Mouse (Mus musculus) testis, postnatal 14 days (tissue): ENCODE data around the gene Stab1.
A peak's percentile ranks its signal among the peaks of the same experiment; 100 is the strongest.

Source experiments
- DNase-seq: peaks from one replicate; pipeline ENCODE4 v3.0.0; 2021; ENCODE audit warnings: low spot score

Stab1 gene

DNA sequence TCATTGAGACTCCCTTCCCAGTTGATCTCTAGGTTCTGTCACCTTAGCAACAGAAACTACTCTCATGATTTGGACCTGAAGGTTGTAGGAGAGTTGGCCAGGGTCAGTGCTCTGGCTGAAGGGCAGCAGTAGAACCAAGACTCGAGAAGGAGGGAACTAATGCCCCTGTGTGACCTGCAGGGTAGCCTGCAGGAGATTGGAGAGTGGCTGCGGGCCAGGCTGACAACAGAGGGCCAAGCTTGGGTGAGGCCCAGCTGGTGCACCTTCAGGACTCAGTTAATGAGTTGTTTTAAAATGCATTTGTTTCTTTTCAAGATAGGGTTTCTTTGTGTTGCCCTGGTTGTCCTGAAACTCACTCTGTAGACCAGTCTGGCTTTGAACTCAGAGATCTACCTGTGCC, 3.4 kb downstream of the Stab1 start:
- no peak for DNase-seq

DNA sequence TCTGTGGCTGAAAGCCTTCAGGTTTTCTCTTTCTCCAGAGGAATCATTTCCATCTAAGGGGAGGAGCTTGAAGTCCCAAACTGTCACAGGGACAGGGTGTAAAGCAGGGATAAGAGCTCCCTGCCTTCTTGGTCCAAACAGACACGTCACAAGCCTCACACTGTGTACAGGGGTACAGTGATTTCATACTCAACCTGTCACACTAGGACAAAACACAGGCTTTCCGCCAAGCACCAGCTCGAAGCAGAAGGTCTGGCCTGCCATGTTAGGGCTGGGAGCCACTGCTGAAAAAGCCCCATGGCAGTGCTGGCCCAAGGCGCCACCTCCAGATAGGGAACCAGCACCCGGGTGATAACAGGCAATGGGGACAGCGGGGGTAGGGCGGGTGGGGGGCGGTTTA, 4.4 kb downstream of the Stab1 start:
- DNase-seq, result no peak

DNA sequence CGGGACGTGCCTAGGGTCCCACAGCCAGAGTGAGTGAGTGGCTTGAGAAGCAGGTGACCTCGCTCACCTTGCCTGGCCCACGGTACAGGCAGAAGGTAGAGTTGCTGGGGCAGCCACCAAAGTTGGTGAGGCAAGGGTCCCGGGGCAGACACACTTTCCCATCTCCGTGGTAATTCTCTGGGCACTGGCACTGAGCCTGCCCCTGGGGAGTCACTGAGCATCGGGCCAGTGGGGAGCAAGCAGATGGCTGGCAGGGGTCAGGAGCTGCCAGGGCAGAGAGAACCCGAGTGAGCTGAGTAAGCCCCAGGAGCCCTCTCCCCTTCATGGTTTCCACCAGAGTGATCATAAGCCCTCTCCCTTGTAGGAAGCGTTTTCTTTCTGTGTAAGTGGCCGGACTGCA, 6.8 kb downstream of the Stab1 start:
- DNase-seq, result no peak

DNA sequence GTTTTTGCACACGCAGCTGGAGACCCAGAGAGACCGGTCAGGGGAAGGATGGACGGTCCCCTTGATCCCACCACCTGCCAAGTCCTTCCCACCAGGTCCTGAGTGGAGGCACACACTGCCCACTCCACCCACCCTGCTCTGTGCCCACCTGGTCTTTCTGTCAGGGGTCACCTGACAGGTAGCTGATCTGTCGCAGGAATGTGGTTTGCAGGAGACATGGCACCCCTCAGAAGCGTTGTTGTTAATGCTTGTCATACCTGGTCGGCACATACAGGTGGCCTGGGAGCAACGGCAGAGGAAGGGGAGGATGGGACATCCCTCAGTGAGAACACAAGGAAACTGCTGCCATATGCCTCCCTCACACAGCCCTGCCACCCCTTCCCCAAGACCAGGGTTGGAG, 7.2 kb downstream of the Stab1 start:
- no peak for DNase-seq

DNA sequence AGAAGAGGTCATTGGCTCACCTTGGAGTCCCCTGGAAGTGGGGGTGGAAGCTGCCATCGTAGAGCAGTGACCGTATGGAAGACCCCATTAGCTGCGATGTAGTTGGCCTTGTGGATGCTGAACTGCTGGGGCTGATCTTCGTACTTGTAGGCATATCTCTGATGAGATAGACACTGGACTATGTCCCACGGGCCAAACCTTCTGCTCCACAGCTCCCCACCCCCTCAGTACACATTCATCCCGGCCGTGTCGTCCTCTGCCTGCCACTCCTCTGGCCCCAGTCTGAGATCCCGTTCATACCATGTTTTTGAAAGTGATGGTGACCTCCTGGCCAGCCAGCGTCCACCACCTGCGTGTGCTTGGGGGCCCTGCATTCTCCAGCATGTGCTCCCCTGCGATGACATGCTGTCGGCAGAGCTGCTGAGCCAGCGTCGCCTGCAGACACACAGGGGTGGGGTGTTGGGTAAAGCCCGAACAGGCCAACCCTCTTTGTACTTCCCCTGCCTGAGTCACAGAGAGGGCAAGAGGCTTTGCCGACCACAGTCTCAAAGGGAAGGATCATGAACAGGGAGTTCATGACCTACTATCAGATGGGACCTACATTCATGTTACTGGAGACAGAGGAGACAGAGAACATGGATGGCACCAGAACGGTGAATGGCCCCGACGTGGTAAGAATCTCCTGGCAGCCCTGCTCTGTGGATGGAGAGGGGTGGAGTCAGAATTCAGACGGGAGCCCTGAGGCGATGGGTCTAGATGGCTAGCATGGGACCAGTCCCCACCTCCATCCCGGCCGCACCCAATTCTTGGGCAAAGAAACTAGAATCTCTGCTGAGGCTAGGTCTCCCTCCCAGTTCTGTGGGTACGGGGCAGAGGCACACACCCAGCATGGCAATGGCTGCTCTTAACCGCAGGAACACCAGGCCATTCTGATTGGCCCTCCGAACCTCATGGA, 8.0 kb downstream of the Stab1 start:
- DNase-seq, result no peak

DNA sequence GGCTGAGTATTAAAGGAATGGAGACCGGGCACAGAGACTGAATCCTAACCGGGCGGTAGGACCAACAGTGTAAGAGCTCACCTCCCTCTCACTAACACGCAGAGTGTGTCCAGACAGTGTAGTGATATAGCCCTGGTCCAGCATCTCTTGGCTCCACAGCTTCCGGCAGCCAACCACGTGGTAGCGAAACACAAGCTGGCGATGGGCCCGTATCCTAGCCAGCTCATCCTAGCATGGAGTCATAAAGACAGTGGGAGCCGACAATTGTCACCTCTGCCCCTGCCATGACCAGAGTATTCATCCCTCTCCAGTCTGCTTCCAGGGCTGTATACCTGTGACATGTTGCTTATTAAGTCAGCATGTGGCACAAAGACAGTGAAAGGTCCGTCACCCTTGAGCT, 22.7 kb downstream of the Stab1 start:
- no peak for DNase-seq

DNA sequence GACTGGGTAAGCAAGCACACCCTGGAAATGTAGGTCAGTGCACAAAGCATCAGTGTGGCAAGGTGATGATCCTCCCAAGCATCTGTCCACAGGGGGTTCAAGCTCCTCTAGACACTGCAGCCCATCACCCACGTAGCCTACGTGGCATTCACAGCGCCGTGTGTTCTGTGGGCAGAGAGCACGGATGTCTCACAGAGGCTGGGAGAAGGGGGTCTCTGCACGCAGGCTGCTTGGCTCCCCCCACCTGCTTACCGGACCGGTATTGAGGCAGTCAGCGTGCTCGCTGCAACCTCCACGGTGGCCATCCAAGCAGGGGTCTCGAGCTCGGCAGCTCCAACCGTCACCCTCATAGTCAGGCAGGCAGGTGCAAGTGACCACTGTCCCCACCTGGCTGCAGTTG, 27.4 kb downstream of the Stab1 start:
- no peak for DNase-seq

DNA sequence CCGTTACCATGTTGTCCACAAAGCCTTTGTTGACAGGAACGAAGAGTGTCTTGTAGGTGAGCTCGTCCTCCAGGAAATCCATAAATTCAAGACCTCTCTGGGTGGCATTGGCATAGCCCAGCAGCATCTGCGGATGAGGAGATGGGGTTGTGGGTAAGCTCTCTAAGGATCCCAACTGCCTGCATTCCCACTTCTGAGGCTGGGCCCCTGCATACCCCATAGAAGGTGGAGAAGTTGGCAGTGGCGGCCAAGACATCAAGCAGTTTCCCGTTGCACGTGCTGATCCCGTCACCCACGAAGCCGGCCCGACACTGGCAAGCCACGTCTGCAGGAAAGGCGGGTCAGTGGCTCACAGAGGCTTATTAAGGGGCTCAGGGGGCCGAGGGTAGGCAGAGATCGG, 28.3 kb downstream of the Stab1 start:
- DNase-seq, result no peak

DNA sequence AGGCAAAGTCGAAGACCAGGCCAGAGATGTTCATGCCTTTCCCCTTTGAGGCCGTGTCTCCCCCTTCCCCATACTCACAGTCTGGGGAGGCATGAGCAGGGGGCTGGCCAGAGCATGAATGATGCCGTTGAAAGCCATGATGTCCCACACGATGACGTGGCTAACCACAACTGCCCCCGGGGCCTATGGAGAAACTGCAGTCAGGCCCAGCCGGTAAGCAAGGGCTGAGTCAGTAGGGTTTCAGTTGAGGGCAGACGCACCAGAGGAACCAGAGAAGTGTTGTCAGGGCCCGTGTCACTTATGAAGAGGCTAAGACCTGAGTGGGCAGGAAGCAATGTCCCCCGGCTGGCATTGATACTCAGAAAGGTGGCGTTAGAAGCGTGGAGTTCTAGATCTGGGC, 28.8 kb downstream of the Stab1 start:
- DNase-seq, result no peak

DNA sequence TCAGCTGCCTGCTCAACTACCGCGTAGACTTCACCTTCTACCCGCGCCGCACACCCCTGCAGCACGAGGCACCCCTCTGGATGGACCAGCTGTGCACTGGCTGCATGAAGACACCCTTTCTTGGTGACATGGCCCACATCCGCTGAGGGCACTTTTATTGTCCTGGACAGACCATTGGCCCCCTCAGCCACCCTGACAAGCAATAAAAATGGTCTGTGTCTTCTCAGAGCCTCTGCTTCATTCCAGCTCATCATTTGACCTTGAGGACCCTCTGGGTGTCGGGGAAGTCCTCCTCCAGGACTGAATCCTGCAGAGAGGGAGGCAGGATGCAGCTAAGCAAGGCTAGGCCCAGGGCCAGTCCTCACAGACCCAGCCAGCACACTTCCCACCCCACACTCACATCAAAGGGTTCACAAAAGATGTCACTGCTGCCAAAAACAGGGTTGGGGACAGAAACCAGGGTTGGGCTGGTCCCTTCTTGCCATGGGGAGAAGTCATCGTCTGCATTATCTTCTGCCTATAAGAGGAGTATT, 29.5 kb downstream of the Stab1 start:
- DNase-seq, result no peak

DNA sequence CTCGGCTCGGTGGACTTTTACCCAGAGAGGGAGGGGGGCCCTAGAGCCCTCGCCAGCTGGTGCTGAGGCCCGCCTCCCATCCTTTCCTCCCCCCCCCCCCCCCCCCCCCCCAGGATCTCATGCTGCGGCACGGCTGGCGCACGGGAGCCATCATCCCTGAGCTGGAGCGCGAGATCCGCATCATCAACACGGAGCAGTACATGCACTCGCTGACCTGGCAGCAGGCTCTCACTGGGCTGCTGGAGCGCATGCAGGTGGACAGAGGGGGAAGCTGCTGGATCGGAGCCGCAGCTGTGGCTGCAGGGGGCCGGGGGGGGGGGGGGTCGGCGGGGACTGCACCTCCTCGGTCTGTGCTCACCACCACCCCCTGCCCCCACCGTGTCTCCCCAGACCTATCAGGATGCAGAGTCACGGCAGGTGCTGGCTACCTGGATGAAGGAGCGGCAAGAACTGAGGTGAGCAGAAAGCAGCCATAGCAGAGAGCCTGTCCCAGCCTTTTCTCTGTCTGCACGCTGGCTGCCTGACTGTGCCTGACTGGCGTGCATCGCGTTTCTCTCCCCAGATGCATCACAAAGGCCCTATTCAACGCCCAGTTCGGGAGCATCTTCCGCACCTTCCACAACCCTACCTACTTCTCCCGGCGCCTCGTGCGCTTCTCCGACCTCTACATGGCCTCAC, 30.1 kb downstream of the Stab1 start:
- no peak for DNase-seq

DNA sequence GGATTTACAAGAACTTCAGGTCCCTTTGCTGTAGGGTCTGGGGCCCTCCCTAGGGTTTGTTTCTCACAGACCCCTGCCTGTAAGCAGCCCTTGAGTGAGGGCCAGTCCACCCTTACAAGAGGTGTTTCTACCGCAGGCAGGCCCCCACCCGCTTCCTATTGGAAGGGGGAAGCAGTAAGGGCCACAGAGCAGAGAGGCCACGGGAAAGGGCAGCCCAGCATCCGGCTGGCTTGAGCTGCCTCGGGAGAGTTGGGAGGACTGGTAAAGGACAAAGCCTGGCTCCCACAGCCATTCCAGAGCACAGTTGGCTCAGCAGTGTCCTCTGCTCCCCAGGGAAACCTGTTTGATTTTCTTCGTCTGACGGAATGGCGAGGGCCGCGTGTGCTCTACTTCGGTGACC, 30.6 kb downstream of the Stab1 start:
- no peak for DNase-seq

DNA sequence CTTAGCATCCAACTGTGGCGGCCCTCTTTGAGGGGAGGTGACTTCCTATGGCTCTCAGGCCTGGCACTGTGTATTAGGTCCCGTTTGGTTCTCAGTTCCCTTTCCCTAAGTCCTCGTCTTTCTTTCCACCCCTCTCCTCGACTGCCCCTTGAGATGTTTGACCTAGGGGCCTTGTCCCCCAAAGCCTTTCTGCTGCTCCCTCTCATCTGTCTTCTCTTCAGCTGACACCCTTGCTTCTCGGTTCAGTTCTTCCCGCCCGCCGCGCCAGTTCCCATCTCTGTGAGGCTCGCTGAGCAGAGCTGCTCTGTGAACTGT, 31.2 kb downstream of the Stab1 start:
- DNase-seq, result no peak

DNA sequence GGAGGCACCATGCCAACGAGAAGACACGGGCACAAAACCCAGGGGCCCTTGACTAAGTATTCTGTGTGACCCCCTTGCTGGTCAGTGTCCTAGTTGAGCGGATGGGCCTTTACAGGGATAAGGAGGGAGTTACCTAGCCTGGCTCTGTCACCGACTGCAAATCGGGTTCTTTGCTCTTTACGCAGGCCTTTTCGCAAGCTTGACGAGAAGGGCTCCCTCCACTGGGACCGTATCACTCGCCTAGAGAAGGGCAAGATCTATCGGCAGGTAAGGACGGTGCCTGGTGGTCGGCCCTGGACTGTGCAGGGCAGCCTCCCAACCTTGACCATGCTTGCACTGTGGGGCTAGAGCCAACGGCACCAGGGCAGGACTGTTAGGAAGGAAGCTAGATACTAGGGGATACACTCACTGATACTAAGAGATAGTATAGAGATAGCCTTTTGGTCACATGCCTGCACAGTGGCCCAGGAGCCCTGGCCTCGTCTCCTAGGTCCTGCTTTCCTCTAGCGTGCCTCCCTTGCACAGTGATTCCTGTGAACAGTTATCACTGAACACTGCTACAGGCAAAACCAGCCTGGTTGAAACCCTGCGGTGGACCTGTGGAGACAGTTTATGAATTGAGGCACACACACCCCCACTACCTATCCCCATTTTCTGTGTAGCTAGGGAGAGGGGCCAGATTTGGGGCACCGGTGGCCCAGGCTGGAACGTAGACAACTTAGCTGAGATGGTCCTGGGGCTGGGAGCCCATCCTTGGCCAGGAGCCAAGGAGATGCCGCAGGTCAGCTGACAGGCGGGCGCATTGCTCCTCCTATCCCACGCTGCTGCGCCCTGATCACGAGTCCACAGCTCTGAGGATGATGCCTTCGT, 31.8 kb downstream of the Stab1 start:
- DNase-seq, result no peak

DNA sequence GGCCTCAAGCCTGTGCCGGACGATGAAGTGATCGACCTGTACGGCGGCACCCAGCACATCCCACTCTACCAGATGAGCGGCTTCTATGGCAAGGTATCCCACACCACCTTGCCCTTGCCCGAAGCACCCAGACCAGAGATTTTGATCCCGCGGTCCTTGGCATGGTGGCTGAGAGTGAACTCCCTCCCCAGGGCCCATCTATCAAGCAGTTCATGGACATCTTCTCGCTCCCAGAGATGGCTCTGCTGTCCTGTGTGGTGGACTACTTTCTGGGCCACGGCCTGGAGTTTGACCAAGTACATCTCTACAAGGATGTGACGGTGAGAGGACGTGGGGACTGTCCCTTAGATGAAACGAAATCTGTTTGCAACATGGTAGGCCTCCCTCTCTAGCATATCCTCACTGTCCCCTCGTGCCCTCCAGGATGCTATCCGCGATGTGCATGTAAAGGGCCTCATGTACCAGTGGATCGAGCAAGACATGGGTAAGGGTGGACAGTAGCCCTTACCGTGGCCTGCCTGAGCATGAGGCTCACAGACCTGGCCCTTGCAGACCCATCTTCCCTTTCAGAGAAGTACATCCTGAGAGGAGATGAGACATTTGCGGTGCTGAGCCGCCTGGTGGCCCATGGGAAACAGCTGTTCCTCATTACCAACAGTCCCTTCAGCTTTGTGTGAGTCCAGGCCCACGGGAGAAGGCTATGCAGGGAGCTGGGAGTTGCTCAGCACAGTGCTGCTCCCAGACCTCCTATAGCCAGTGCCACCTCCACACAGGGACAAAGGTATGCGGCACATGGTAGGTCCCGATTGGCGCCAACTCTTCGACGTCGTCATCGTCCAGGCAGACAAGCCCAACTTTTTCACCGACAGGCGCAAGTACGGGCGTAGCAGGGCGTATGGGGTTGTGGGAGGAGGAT, 32.7 kb downstream of the Stab1 start:
- no peak for DNase-seq

DNA sequence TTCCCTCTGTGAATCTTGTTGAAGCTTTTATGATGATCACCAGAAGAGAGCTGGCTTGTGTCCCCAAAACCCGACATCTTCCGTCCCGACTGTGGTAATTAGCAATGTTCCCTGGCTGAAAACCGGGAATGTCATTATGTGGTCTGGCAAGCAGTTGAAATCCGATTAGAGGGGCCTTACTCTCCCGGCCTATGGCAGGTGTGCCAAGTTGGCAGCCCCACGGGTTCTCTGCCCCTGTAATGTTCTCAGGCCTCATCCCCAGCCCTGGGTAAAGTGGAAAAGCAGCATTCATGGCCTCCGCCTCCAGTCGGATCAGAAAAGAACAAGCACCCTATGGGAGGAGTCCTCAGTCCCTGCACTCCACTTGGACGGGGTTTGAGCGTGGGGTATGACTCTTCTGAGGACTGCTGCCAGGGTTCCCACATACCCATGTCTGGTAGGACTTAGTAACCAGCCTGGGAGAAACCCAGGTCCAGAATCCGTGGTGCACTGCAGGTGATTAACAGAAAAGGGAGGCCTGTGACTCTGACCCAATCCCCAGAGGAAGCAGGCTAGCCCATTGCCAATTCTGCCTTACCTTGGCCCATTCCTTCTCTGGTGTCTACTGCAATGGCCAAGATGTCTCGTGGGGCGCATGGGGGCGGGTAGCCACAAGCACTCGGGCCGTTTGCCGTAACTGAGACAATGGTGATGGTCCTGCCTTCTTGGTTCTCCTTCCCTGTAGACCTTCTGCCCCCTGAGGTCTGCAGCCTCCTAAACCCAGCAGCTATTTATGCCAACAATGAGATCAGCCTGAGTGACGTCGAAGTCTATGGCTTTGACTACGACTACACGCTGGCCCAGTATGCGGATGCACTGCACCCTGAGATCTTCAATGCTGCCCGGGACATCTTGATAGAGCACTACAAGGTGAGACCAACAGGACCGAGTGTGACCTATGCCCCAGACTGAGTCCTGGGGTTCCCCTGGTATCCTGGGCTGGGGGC, 34.1 kb downstream of the Stab1 start:
- DNase-seq, result no peak

DNA sequence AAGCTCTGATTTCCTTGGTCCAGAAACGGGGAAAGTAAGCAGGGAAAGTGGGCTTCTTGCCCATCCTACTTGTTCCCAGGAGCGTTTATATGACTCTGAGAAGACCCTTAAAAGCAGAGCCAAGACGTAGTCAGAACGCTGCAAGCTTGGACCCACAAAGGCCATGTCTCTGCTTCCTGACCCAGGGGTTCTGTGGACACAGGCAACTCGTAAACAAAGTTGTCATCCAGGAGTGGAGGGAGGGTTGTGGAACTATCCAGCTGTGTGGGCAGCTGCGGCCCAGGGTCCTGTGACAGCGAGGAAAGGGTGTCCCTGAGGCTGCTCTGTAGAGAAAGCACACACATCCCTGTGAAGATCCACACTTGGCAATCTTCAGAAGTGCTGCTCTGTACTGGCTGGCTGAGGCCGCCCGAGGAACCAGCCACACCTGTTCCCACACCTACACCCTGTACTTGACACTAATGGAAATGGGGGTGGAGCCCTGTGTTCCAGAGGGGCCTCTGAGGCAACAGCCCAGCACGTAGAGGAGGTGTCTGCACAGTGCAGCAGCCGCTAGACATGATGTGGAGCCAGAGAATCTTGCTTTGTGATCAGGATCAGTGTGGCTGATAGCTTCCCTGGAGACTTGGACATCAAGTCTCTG, 35.3 kb downstream of the Stab1 start:
- peak; percentile 6 for DNase-seq

DNA sequence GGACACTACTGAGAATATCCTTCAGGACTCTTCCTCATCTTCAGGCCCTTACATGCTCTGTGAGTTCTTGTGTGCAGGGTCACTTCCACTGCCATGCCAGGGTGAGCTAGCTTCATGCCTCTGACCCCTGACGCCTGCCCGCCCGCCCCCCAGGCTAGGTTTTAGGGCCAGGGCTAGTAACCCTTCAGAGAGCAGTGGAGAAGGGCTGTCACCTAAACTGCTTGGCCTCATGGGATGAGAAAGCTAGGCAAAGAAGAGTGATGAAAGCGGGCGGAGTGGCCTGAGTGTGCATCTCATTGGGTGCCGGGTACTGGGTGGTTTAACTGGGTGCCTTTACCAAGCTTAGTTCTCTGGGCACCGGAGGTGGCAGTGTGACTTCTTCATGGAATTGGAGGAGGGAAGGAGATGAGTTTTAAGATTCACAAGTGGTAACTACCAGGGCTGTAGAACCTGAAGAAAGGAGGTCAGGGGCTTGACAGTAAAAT, 35.9 kb downstream of the Stab1 start:
- peak; percentile 11 for DNase-seq

DNA sequence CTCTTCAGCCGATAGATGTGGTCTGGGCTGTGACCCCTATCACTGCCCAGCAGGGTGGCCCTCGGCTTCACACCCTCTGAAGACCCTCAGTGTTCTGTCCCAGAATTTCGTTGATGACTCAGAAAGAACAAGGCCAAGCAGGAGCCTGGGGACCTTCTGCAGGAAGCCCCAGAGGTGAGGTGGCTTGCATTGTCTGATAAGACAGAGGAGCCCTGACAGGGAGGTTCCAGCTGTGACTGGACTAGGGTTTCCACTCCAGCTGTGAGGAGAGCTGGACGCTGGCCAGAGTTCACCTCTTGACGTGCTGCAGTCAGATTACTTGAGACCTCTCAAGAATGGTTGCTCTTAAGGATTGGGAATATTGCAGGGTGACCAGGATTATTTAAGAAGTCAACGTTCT, 36.4 kb downstream of the Stab1 start:
- DNase-seq, result peak; percentile 17
